Mouse (Mus musculus) G1E (cell line): ENCODE data around the gene Naalad2. TPM values are rescaled to one million over a fixed set of nuclear protein-coding genes. Genes with fewer than 3 reads are reported as not detected.
"Not testable (repeated sequence)": the region's sequence is repeated elsewhere in the genome, so short reads cannot be mapped to it uniquely, and the experiment has no call there.

Experiments
- ATAC-seq: 2 replicates; pipeline ENCODE4 v1.8.0; 2016; ENCODE audit warnings: mild to moderate bottlenecking; ENCODE audit not compliant: insufficient number of reproducible peaks, poor library complexity, low FRiP score, severe bottlenecking; ENCODE audit errors: extremely low read depth
- DNase-seq: peaks from one replicate; pipeline ENCODE4 v3.0.0; 2012; ENCODE audit warnings: low spot score
- H3K27me3 ChIP-seq: 2 replicates; pipeline ENCODE4 v1.6.1; 2012; ENCODE audit warnings: mild to moderate bottlenecking, low read length, inconsistent platforms; ENCODE audit not compliant: insufficient read depth
- H3K36me3 ChIP-seq: replicated peaks from 2 replicates; pipeline ENCODE3; 2012; ENCODE audit warnings: mild to moderate bottlenecking, inconsistent platforms
- H3K4me1 ChIP-seq: 2 replicates; pipeline ENCODE4 v1.6.1; 2012; ENCODE audit warnings: low read depth, low read length, inconsistent platforms, mixed read lengths; ENCODE audit not compliant: insufficient read depth
- H3K4me3 ChIP-seq: 2 replicates; pipeline ENCODE4 v1.5.1; 2012; ENCODE audit warnings: low read depth, mild to moderate bottlenecking, inconsistent platforms, low read length, moderate library complexity, mixed read lengths
- H3K9me3 ChIP-seq: replicated peaks from 2 replicates; pipeline ENCODE4 v1.6.1; 2012; ENCODE audit warnings: inconsistent platforms
- CTCF ChIP-seq: IDR thresholded peaks from 2 replicates; pipeline ENCODE4 v1.5.1; 2012; ENCODE audit warnings: low read depth, low read length, inconsistent platforms, mixed read lengths
- GATA1 ChIP-seq: IDR thresholded peaks from 2 replicates; pipeline ENCODE4 v1.6.1; 2012; ENCODE audit warnings: borderline replicate concordance, low read length, inconsistent platforms, mixed read lengths
- GATA2 ChIP-seq: IDR thresholded peaks from 2 replicates; pipeline ENCODE4 v1.6.1; 2012; ENCODE audit warnings: low read depth, low read length, inconsistent platforms, borderline replicate concordance
- POLR2AphosphoS5 ChIP-seq: IDR thresholded peaks from 2 replicates; pipeline ENCODE4 v1.6.1; 2012; ENCODE audit warnings: low read depth, low read length, inconsistent platforms; ENCODE audit not compliant: insufficient replicate concordance
- TAL1 ChIP-seq: conservative IDR thresholded peaks from 2 replicates; pipeline ENCODE4 v1.6.1; 2012; ENCODE audit warnings: low read depth, low read length, inconsistent platforms, mixed read lengths
- polyA plus RNA-seq: library from polyadenylated mRNA; stranded (reverse); fragments of >175 nt; gene quantifications from 2 replicates; pipeline ENCODE4 v1.2.3, GENCODE M21; 2012
- total RNA-seq, 2 experiments: library from RNA; stranded (forward) in 1 of 2; stranded (reverse) in 1 of 2; fragments of 200-1000 nt in 1 of 2; fragments of >200 nt in 1 of 2; fragmentation: Nextera tagmentation in 1 of 2; gene quantifications; 2 replicates each; pipeline ENCODE4 v1.2.3; 2014 to 2017

Naalad2 gene
- total and polyA plus RNA-seq, 3 experiments: under 0.01 TPM; not detected in 2

DNA sequence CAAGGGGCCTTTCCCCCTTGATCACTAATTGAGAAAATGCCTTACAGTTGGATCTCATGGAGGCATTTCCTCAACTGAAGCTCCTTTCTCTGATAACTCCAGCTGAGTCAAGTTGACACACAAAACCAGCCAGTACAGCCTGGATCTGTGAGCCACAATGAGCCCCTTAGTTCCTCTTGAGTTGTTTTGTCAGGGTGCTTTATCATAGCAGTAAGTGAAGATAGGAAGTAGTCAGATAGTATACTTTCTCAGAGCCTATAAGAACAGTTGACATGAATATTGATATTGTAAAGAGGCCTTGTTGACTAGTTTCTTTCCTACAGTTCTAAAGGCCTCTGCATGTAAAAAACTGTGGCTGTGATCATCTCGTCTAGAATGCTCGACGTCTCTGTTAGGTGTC is 82.8 kb downstream of the Naalad2 start:
- DNase-seq (no peak), ATAC-seq (no peak)
- H3K9me3 ChIP-seq: no peaks in the 10 kb centered on the region
- H3K4me3 ChIP-seq: no peak overlapping the region
- H3K4me1 ChIP-seq: no peaks in the 10 kb centered on the region
- peaks cover 47% of the 10 kb centered on the region for H3K36me3 ChIP-seq
- TF ChIP-seq TAL1: no peak
- no peak for TF ChIP-seq GATA1
- TF ChIP-seq GATA2: no peak
- no peak for TF ChIP-seq CTCF
- no peak for TF ChIP-seq POLR2AphosphoS5
- H3K27me3 ChIP-seq: no peaks in the 10 kb centered on the region

GRCm38 (mm10) chr9:18298301-18298700 is 104.5 kb downstream of the Naalad2 start:
- Histone ChIP-seq H3K36me3 (peaks cover 62% of the 10 kb centered on the region), H3K9me3 (no peaks in the 10 kb centered on the region), H3K27me3 (no peaks in the 10 kb centered on the region), H3K4me3 (no peak overlapping the region), H3K4me1 (peaks cover 3% of the 10 kb centered on the region)
- DNase-seq: no peak
- no peak for ATAC-seq
- TF ChIP-seq TAL1 (no peak), GATA1 (no peak), POLR2AphosphoS5 (no peak), CTCF (no peak), GATA2 (no peak)

DNA sequence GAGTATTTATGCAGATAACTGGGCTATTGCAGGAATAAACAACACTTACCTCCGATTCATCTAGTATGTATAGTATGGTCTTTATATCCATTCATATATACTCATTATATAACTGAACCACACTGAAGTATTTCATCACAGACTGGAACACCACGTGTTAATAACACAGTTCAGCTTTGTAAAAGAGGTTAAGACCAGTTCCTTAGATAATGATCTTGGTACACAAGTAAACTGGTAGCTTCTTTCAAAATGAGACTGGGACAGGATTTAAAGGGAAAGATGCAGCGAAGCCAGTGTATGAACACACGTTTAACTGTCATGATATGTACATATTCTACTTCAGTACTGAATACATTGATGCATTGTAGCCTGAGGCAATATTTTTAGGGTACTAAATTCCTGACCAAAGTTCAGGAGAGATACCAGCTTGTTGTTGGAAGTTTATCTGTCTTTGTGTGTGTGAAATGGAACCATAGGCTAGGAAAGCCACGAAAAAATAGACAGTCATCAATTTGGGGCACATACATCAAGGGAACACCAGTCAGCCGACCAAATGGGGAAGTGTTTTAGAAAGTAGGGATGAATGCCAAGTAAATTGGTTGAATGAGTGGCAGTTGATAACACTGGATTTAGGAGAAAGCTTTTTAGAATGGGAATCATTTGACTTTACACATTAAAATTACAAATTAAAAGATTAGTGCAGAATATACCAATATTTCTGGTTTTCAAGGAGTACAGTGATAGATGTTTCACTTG is 109.6 kb downstream of the Naalad2 start:
- H3K4me1 ChIP-seq: peaks cover 3% of the 10 kb centered on the region
- no peaks in the 10 kb centered on the region for H3K9me3 ChIP-seq
- no peak for TF ChIP-seq GATA2
- TF ChIP-seq TAL1: no peak
- TF ChIP-seq CTCF: no peak
- TF ChIP-seq GATA1: no peak
- DNase-seq (no peak), ATAC-seq (no peak)
- H3K27me3 ChIP-seq: no peaks in the 10 kb centered on the region
- peaks cover 16% of the 10 kb centered on the region for H3K36me3 ChIP-seq
- H3K4me3 ChIP-seq: peak overlapping the region; percentile 96

DNA sequence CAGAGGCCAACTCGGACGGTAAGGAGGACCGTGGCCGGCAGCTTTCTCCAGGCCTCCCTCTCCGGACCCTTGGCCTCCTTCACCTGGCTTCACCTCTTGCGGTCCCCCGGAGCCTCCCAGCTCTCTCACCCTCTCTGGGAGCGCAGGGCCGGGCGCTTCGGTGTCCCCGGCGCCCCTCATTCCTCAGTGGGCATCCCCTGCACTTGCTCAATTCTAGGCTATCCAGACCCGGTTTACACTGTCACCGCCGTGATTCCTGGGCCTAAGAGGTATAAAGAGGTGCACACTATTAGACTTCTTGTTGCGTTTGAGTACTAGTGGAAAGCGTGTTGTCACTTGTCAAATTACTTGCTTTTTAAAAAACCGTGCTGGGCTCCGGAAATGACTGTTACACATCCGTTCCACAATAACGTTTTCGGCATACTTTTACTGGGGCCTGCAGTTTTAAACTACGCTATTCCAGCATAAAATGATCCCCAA is 110.3 kb downstream of the Naalad2 start:
- no peak for DNase-seq

GRCm38 (mm10) chr9:18291571-18292429 is 111.0 kb downstream of the Naalad2 start, which contains the start of gene Chordc1:
Gene Chordc1, plus strand, starts transcription at chr9:18292125.
- H3K4me3 ChIP-seq: peak within 1 kb of the TSS; percentile 96
- H3K4me1 ChIP-seq: peaks cover 6% of the 10 kb centered on the region
- H3K9me3 ChIP-seq: no peaks in the 10 kb centered on the region
- ATAC-seq (peak; percentile 90), DNase-seq (peak; percentile 73)
- H3K36me3 ChIP-seq: peaks cover 7% of the 10 kb centered on the region
- no peaks in the 10 kb centered on the region for H3K27me3 ChIP-seq
- TF ChIP-seq CTCF (no peak), TAL1 (no peak), POLR2AphosphoS5 (no peak), GATA2 (no peak), GATA1 (no peak)

More for the DNA sequence above, 110.3 kb downstream of the Naalad2 start:
- Histone ChIP-seq H3K36me3 (peaks cover 12% of the 10 kb centered on the region), H3K27me3 (no peaks in the 10 kb centered on the region), H3K4me1 (peaks cover 3% of the 10 kb centered on the region), H3K4me3 (peak overlapping the region; percentile 96), H3K9me3 (no peaks in the 10 kb centered on the region)
- TF ChIP-seq GATA2 (no peak), GATA1 (no peak), POLR2AphosphoS5 (no peak), CTCF (no peak), TAL1 (no peak)
- no peak for ATAC-seq

- ATAC-seq, DNase-seq: not testable (repeated sequence)
Measured at GRCm38 (mm10) chr9:18278693-18279092, 124.1 kb downstream of the Naalad2 start.

More at GRCm38 (mm10) chr9:18278693-18279092, 124.1 kb downstream of the Naalad2 start:
- not testable (repeated sequence) for H3K36me3 ChIP-seq, H3K4me1 ChIP-seq, H3K9me3 ChIP-seq, H3K4me3 ChIP-seq, H3K27me3 ChIP-seq
- TF ChIP-seq CTCF: 0 out of 2 replicates have a peak, but pooled peaks have one; percentile 16
